In genomic region chr4:60821363-60821762, GRCm38 (mm10) we compare ENCODE assay signal across 42 mouse cellular contexts. TPM values are rescaled to one million over a fixed set of nuclear protein-coding genes. Genes with fewer than 3 reads are reported as not detected.
"Had no signal": no experiment of that assay in that cellular context is flagged by ENCODE, and none has a peak within 500 bp of the region (broad histone marks: within the 10 kb centered on the region; RNA-seq: fewer than 3 reads in every experiment).

Gene Mup22, minus strand, starts transcription at chr4:60821463.

RNA-seq across cellular contexts. Expression of gene Mup22, which starts in this region (rescaled TPM):
- total RNA-seq: heart, postnatal 10 days; heart, postnatal 14 days; heart, postnatal 25 days; heart, postnatal 36 days; heart, postnatal 4 days; hematopoietic stem cell, adult 5-6 weeks; hindbrain, postnatal 0 days; layer of hippocampus, adult 18-20 months; layer of hippocampus, adult 2 months; layer of hippocampus, adult 8-10 months; layer of hippocampus, postnatal 10 days; layer of hippocampus, postnatal 14 days; layer of hippocampus, postnatal 25 days; layer of hippocampus, postnatal 36 days; left cerebral cortex, adult 18-20 months; left cerebral cortex, adult 2 months; left cerebral cortex, adult 8-10 months had no signal
- polyA plus RNA-seq: heart, embryonic 11.5 days; heart, embryonic 12.5 days; heart, embryonic 13.5 days; heart, embryonic 14.5 days; heart, embryonic 15.5 days; heart, embryonic 16.5 days; heart, postnatal 0 days; hindbrain, embryonic 10.5 days; hindbrain, embryonic 11.5 days; hindbrain, embryonic 12.5 days; hindbrain, embryonic 13.5 days; hindbrain, embryonic 14.5 days; hindbrain, embryonic 15.5 days; hindbrain, embryonic 16.5 days; hindbrain, postnatal 0 days; inflammation-experienced regulatory T-cells, adult 6 months; intestine, embryonic 14.5 days; intestine, embryonic 15.5 days; intestine, embryonic 16.5 days; intestine, postnatal 0 days; kidney, adult 2 months; kidney, embryonic 14.5 days; kidney, embryonic 15.5 days; kidney, embryonic 16.5 days; kidney, postnatal 0 days; large intestine, adult 2 months had no signal
